Mouse (Mus musculus): ENCODE measurements around the gene Unc5a.

DNA sequence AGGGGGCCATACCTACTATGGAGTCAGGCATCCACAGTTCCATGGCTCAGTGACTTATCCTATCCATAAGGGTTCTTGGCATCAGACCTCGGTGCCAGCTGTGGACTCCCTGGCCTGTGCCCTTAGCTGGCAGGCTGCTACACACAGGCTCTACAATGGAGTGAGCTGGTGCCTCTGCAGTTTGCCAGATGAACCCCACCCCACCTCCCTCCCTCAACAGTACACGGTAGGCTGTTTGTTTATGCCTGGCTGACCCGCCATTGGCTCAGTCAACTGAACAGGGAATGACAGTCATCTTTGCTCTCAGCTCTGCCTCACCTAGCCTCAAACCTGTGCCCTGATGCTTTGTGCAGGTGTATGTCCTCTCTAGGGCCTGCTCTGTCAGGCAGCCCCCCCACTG, 26.3 kb downstream of the Unc5a start:
- TF ChIP-seq MAFK (IDR thresholded peaks at IDR 0.05; ENCODE audit: insufficient read depth, low read depth, low read length): no peak
- TF ChIP-seq CHD2 (IDR thresholded peaks at IDR 0.05; ENCODE audit: low read depth, low read length): no peak
